Mouse (Mus musculus) cerebellum, adult 2 months (tissue): ENCODE measurements around the gene Nlrp9a.
"Not testable (repeated sequence)": the region's sequence is repeated elsewhere in the genome, so short reads cannot be mapped to it uniquely, and the experiment has no call there.

Source experiments
- CTCF ChIP-seq: fragments of 200-500 bp; IDR thresholded peaks from 2 replicates; pipeline ENCODE4 v1.5.1; 2011; ENCODE audit warnings: low read depth, mild to moderate bottlenecking, control low read depth, low read length, moderate library complexity, borderline replicate concordance; ENCODE audit not compliant: insufficient read depth
- POLR2A ChIP-seq: fragments of 200-500 bp; IDR thresholded peaks from 2 replicates; pipeline ENCODE4 v1.6.1; 2011; ENCODE audit warnings: low read length, control low read depth, borderline replicate concordance; ENCODE audit not compliant: insufficient read depth

DNA sequence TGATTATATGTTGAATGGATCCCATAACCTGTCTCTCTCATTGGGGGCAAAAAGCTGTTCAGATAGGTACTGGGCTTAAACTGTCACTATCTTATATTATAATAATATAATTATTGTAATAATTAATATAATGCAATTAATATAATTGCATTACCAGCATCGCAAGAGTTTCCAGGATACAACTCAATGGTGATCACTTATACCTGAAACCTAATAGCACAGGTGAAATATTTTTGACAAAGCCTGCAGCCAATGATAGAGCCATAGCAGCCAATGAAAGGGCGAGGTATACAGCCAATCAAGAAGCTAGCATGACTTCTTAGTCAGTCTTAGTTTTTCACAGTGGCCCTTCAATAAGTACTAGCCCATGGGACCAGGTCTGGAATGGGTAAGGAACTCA is at the start of gene Nlrp9a:
- TF ChIP-seq POLR2A, CTCF: not testable (repeated sequence)
